Mouse (Mus musculus) midbrain, embryonic 12.5 days (tissue): Measurements from ENCODE around the gene Pex11a. TPM values are rescaled to one million over a fixed set of nuclear protein-coding genes. Genes with fewer than 3 reads are reported as not detected.
A peak's percentile ranks its signal among the peaks of the same experiment; 100 is the strongest.
"Not testable (repeated sequence)": the region's sequence is repeated elsewhere in the genome, so short reads cannot be mapped to it uniquely, and the experiment has no call there.

ENCODE experiments used
- ATAC-seq: fragments of 200-750 bp; cut with Nextera tagmentation; 2 replicates; pipeline ENCODE4 v1.8.0; 2017; ENCODE audit warnings: low read depth, moderate TSS enrichment, moderate library complexity; ENCODE audit not compliant: low FRiP score
- H3K27ac ChIP-seq: fragments of 300-500 bp; sonication (generic); replicated peaks from 2 replicates; pipeline ENCODE4 v1.5.1; 2016; ENCODE audit warnings: mild to moderate bottlenecking
- H3K27me3 ChIP-seq: fragments of 300-500 bp; sonication (generic); 2 replicates; pipeline ENCODE4 v1.6.1; 2016; ENCODE audit warnings: mild to moderate bottlenecking
- H3K36me3 ChIP-seq: fragments of 300-500 bp; sonication (generic); 2 replicates; pipeline ENCODE4 v1.6.1; 2016
- H3K4me1 ChIP-seq: fragments of 300-500 bp; sonication (generic); 2 replicates; pipeline ENCODE4 v1.6.1; 2016
- H3K4me2 ChIP-seq: fragments of 300-500 bp; sonication (generic); replicated peaks from 2 replicates; pipeline ENCODE4 v1.6.1; 2016; ENCODE audit warnings: mild to moderate bottlenecking, moderate library complexity
- H3K4me3 ChIP-seq: fragments of 300-500 bp; sonication (generic); 2 replicates; pipeline ENCODE4 v1.5.1; 2016; ENCODE audit warnings: mild to moderate bottlenecking
- H3K9ac ChIP-seq: fragments of 300-500 bp; sonication (generic); replicated peaks from 2 replicates; pipeline ENCODE4 v1.6.1; 2016; ENCODE audit warnings: mild to moderate bottlenecking, moderate library complexity
- H3K9me3 ChIP-seq: fragments of 300-500 bp; sonication (generic); 2 replicates; pipeline ENCODE4 v1.6.1; 2016; ENCODE audit warnings: mild to moderate bottlenecking
- WGBS: fragments of 180-500 bp; shearing (Covaris S2); methylation state at CpG from one replicate; pipeline ENCODE4 v1.1.7; 2016; 5-methylcytosine and 5-hydroxymethylcytosine counted together
- polyA plus RNA-seq: library from polyadenylated mRNA; unstranded; fragments of >200 nt; fragmentation: Nextera tagmentation; extraction: Ambion mirVana; gene quantifications from 2 replicates; pipeline ENCODE4 v1.2.1, GENCODE M21; 2016

The Pex11a gene
- polyA plus RNA-seq = 8.1 and 8.8 TPM in 2 replicates

GRCm38 (mm10) chr7:79742659-79743536 lies at the start of gene Pex11a, which contains the start of gene Wdr93:
Gene Pex11a, minus strand, starts transcription at chr7:79743131.
Gene Wdr93, plus strand, starts transcription at chr7:79743163.
- H3K4me3 ChIP-seq = peak within 1 kb of the TSS; percentile 64
- no peaks in the 10 kb centered on the region for H3K36me3 ChIP-seq
- 2% methylated on average over 46 of the region's 46 CpGs for WGBS
- peaks cover 4% of the 10 kb centered on the region; the same call in 1 of the 2 replicates for H3K4me1 ChIP-seq
- no peak within 1 kb of the TSS for H3K27ac ChIP-seq
- peak within 1 kb of the TSS; percentile 91 for H3K4me2 ChIP-seq
- H3K9me3 ChIP-seq = no peaks in the 10 kb centered on the region
- peak; percentile 84 for ATAC-seq
- no peaks in the 10 kb centered on the region for H3K27me3 ChIP-seq
- H3K9ac ChIP-seq = peak within 1 kb of the TSS; percentile 54

- peaks cover 15% of the 10 kb centered on the region for H3K4me1 ChIP-seq
- not testable (repeated sequence) for H3K36me3 ChIP-seq, H3K27ac ChIP-seq, H3K9me3 ChIP-seq, H3K4me2 ChIP-seq, H3K9ac ChIP-seq, H3K4me3 ChIP-seq, ATAC-seq
- WGBS = 21% methylated on average over 2 of the region's 2 CpGs
- peaks cover 72% of the 10 kb centered on the region for H3K27me3 ChIP-seq
Observed at GRCm38 (mm10) chr7:79789812-79790211, 46.9 kb upstream of the Pex11a start.

DNA sequence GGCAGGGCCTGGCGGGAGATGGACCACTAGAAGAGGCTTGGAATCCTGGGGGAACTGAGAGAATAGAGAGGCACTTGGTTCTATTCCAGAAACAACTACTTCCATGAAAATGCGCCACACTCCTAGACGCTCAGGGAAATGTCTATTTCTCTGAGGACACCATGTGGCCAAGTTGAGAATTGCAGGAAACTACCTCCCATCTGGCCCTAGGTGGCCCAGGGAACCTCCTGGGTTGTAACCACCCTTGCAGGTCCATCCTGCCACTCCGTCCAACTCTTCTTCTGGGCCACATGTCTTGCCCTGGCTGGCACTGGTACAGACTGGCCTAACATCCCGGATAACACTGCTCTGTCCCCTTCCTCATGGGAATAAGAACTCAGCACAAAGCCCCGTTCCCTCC lies 43.4 kb upstream of the Pex11a start:
- Histone ChIP-seq H3K27ac (no peak overlapping the region), H3K9ac (no peak overlapping the region), H3K9me3 (no peaks in the 10 kb centered on the region), H3K4me3 (no peak overlapping the region), H3K36me3 (no peaks in the 10 kb centered on the region), H3K4me1 (peaks cover 3% of the 10 kb centered on the region; the same call in 1 of the 2 replicates), H3K4me2 (no peak overlapping the region), H3K27me3 (peaks cover 37% of the 10 kb centered on the region)
- no peak for ATAC-seq
- 19% methylated on average over 6 of the region's 6 CpGs for WGBS

GRCm38 (mm10) chr7:79782516-79782855 lies 39.6 kb upstream of the Pex11a start:
- H3K9me3 ChIP-seq = no peaks in the 10 kb centered on the region
- no peaks in the 10 kb centered on the region for H3K36me3 ChIP-seq
- WGBS = 71% methylated on average over 2 of the region's 2 CpGs
- H3K27ac ChIP-seq = no peak overlapping the region
- peaks cover 16% of the 10 kb centered on the region for H3K27me3 ChIP-seq
- H3K4me3 ChIP-seq = no peak overlapping the region
- ATAC-seq = no peak
- H3K9ac ChIP-seq = no peak overlapping the region
- H3K4me1 ChIP-seq = 0 out of 2 replicates have a peak, but pooled peaks cover 8% of the 10 kb centered on the region
- no peak overlapping the region for H3K4me2 ChIP-seq

- H3K36me3 ChIP-seq = no peaks in the 10 kb centered on the region
Observed at GRCm38 (mm10) chr7:79781826-79782515, 39.0 kb upstream of the Pex11a start.

DNA sequence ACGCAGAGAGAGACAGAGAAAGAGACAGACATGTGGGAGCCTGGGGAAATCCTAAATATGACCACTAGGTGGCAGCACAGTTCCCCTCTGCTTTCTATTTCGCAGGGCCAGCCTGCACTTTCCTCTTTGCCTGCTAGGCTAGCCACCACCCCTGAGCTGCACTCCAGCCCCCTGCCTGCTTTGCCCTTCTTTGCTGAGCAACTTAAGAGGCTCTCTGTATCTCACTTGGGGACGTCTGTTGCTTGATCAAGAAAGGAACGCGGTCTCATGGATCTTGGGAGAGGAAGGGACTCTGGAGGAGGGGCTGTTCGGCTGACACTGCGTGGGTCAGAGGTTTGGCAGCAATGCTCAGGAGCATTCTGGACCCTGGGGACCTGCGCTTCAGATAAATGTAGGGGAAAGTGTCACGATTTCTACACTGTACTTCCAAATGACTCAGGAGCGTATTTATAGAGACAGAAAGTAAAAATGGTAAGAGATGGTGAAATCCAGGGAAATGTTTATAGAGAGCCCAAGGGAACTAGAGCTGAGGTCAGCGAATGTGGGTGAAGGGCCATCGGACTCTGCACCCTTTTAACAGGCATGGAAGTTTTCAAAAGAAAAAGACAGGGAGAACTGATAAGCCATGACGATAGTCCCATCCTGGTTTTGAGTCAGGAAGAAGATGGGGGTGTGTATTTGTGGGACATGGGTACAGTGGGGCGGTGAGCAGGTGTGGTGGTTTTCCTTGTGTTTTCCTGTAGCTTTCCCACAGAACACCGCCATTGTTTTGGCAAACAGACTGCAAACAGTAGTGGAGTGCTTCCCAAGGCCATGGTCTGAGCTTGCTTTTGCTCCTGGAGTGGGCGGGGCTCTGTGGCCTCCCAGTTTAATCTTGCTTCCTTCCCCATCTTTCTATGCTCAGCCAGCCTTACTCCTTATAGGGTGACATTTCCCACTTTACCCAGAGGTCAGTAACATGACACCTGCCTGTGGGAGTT lies 38.0 kb upstream of the Pex11a start:
- no peak overlapping the region for H3K27ac ChIP-seq
- no peaks in the 10 kb centered on the region for H3K36me3 ChIP-seq
- H3K9me3 ChIP-seq = no peaks in the 10 kb centered on the region
- peaks cover 9% of the 10 kb centered on the region; the same call in 1 of the 2 replicates for H3K27me3 ChIP-seq
- H3K4me1 ChIP-seq = 0 out of 2 replicates have a peak, but pooled peaks cover 7% of the 10 kb centered on the region
- no peak overlapping the region for H3K9ac ChIP-seq
- ATAC-seq = peak; percentile 19; the same call in 1 of the 2 replicates
- no peak overlapping the region for H3K4me3 ChIP-seq
- WGBS = 31% methylated on average over 16 of the region's 16 CpGs
- peak overlapping the region; percentile 30 for H3K4me2 ChIP-seq

More at GRCm38 (mm10) chr7:79781826-79782515, 39.0 kb upstream of the Pex11a start:
- H3K4me1 ChIP-seq = 0 out of 2 replicates have a peak, but pooled peaks cover 8% of the 10 kb centered on the region
- peaks cover 15% of the 10 kb centered on the region for H3K27me3 ChIP-seq
- no peak for ATAC-seq
- H3K9ac ChIP-seq = no peak overlapping the region
- H3K9me3 ChIP-seq = no peaks in the 10 kb centered on the region
- WGBS = 81% methylated on average over 11 of the region's 11 CpGs
- no peak overlapping the region for H3K27ac ChIP-seq
- no peak overlapping the region for H3K4me3 ChIP-seq
- no peak overlapping the region for H3K4me2 ChIP-seq

DNA sequence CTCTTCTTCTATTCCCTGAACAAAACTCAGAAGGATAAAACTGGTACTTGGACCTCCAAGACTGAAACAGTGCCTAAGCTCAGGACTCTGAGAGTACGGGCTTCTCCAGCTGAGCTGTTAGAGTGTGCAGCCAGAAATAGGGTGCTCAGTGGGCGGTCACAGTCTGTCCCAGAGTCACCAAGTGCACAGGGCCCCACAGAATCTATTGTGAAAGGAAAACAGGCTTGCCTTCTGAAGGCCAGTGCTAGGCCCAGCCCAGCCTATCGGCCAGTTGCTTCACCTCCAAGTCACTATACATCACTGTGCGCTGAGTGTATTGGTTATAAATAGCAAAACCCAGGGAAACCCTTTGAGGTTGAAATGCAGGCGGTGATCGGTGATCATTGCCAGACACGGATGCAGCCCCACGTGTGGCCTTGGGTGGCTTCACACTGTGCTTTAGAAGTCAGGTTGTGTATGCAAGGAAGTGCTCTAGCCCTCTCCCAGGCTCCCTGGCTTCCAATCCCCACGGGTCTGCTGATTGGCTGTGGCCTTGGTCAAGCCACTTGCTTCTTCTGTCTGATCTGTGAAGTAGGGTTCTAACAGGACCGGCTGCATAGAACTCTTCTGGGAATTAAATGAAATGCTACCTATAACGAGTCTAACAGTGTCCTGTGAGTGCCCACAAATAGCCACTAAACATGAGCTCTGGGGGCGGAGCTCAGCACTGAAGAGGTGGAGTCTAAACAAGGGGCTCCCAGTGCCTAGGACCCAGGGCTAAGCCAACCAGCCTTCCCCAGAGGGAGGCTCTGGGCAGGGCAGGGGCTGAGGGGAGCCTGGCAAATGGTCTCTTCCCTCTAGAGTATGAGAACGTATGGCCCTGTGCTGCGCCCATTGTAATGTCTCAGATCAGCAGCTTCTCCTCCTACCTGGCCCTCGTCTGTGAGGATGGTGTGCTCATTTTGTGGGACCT lies 28.9 kb upstream of the Pex11a start:
- WGBS = 43% methylated on average over 15 of the region's 15 CpGs
- no peak for ATAC-seq
- no peak overlapping the region for H3K9ac ChIP-seq
- no peak overlapping the region for H3K4me2 ChIP-seq
- no peaks in the 10 kb centered on the region for H3K36me3 ChIP-seq
- H3K9me3 ChIP-seq = no peaks in the 10 kb centered on the region
- no peaks in the 10 kb centered on the region for H3K4me1 ChIP-seq
- H3K4me3 ChIP-seq = no peak overlapping the region
- H3K27me3 ChIP-seq = no peaks in the 10 kb centered on the region
- no peak overlapping the region for H3K27ac ChIP-seq

GRCm38 (mm10) chr7:79769664-79770063 lies 26.7 kb upstream of the Pex11a start:
- 85% methylated on average over 3 of the region's 3 CpGs for WGBS
- H3K27me3 ChIP-seq = no peaks in the 10 kb centered on the region
- H3K9me3 ChIP-seq = no peaks in the 10 kb centered on the region
- H3K9ac ChIP-seq = no peak overlapping the region
- no peak for ATAC-seq
- H3K4me1 ChIP-seq = no peaks in the 10 kb centered on the region
- H3K36me3 ChIP-seq = no peaks in the 10 kb centered on the region
- no peak overlapping the region for H3K27ac ChIP-seq
- H3K4me3 ChIP-seq = no peak overlapping the region
- no peak overlapping the region for H3K4me2 ChIP-seq

DNA sequence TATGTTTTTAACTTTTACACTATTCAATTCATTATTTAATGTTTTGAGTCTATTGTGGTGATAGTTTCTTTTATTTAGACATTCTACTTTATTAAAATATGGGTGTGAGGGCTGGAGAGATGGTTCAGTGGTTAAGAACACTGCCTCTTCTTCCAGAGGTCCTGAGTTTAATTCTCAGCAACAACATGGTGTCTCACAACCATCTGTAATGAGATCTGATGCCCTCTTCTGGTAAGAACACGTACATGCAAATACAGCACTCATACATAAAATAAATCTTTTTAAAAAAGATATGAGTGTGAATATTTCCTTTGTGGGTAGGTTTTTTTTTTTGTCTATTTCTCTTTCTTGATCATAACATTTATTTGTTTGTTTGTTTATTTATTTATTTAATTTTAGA lies 23.1 kb upstream of the Pex11a start:
- H3K27ac ChIP-seq = no peak overlapping the region
- no peaks in the 10 kb centered on the region for H3K36me3 ChIP-seq
- no peaks in the 10 kb centered on the region for H3K9me3 ChIP-seq

DNA sequence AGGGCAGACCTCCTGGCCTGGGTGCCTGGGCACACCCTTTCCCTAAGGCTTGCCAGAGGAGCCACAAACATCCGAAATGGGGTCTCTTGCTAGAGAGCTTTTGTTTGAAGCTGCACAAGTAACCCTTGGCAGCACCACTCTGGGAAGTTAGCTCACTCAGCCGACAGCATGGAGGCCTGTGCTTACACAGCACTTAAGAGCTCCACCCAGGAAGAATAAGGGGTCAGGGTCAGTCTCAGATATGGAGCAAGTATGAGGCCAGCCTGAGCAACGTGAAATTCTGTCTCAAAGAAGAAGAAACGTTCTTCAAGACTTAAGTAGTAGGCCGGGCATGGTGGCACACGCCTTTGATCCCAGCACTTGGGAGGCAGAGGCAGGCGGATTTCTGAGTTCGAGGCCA lies 19.2 kb upstream of the Pex11a start:
- H3K4me1 ChIP-seq = no peaks in the 10 kb centered on the region
- no peak overlapping the region for H3K4me3 ChIP-seq
- no peaks in the 10 kb centered on the region for H3K27me3 ChIP-seq
- H3K9ac ChIP-seq = no peak overlapping the region
- no peak for ATAC-seq
- no peaks in the 10 kb centered on the region for H3K36me3 ChIP-seq
- WGBS = 82% methylated on average over 8 of the region's 8 CpGs
- H3K4me2 ChIP-seq = no peak overlapping the region
- no peak overlapping the region for H3K27ac ChIP-seq
- H3K9me3 ChIP-seq = no peaks in the 10 kb centered on the region

More for the DNA sequence above, 23.1 kb upstream of the Pex11a start:
- H3K27me3 ChIP-seq = no peaks in the 10 kb centered on the region
- 31% methylated on average over 1 of the region's 1 CpGs for WGBS
- H3K9ac ChIP-seq = no peak overlapping the region
- H3K4me3 ChIP-seq = no peak overlapping the region
- ATAC-seq = no peak
- H3K4me2 ChIP-seq = no peak overlapping the region
- no peaks in the 10 kb centered on the region for H3K4me1 ChIP-seq
